ENCODE assay signal across 32 mouse cellular contexts in the genomic region with DNA sequence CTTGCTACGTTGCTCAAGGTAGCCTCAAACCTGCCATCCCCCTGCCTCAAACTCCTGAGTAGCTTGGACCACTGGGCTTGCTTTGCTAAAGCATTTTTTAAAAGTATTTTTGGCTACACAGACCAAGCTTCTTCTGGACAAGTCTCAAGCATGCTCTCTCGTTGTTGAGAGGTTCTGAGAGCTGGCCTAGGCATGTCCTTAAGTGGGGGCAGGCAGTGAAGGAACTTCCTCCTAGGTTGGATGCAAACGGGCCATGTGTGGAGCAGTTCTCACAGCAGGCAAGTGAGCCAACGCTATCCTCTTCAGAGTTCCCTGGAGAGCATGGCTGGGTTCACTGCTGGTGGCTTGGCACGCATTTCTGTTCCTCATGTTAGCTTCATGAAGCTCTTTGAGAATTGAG. TPM values are rescaled to one million over a fixed set of nuclear protein-coding genes. Genes with fewer than 3 reads are reported as not detected.
DNase-seq lines count a peak whose midpoint lies in the region; ATAC-seq and TF ChIP-seq lines count a peak whose summit lies in the region.
"Had no signal": no experiment of that assay in that cellular context is flagged by ENCODE, and none has a peak within 500 bp of the region (broad histone marks: within the 10 kb centered on the region; RNA-seq: fewer than 3 reads in every experiment).

No protein-coding gene starts in this region.

- H3K4me1 ChIP-seq in liver, embryonic 11.5 days (replicated peaks; ENCODE audit: control insufficient read depth, insufficient read depth, low read length) = no peaks in the 10 kb centered on the region
- H3K4me1 ChIP-seq in liver, embryonic 12.5 days = no peaks in the 10 kb centered on the region
- H3K4me1 ChIP-seq in bone marrow macrophage, adult 2 months (ENCODE audit: control insufficient read depth, insufficient read depth, low read length) = peaks cover 32% of the 10 kb centered on the region
- H3K4me1 ChIP-seq in lung, postnatal 0 days (ENCODE audit: insufficient read depth, low read depth, low read length) = no peaks in the 10 kb centered on the region
- H3K4me1 ChIP-seq: forebrain, embryonic 13.5 days; heart, embryonic 15.5 days; hindbrain, embryonic 12.5 days; limb, embryonic 10.5 days; limb, embryonic 15.5 days; liver, embryonic 15.5 days; neural tube, embryonic 15.5 days had no signal

- no peak overlapping the region for H3K4me2 ChIP-seq in liver, embryonic 11.5 days
- H3K4me2 ChIP-seq in liver, embryonic 12.5 days = no peak overlapping the region
- H3K4me2 ChIP-seq in lung, postnatal 0 days (replicated peaks; ENCODE audit: low read depth, low read length) = no peak overlapping the region
- H3K4me2 ChIP-seq: forebrain, embryonic 13.5 days; heart, embryonic 15.5 days; hindbrain, embryonic 12.5 days; limb, embryonic 15.5 days; liver, embryonic 15.5 days; neural tube, embryonic 15.5 days had no signal

- no peak overlapping the region for H3K27ac ChIP-seq in liver, embryonic 11.5 days (ENCODE audit: low read depth, low read length)
- H3K27ac ChIP-seq in liver, embryonic 12.5 days = no peak overlapping the region
- H3K27ac ChIP-seq in bone marrow macrophage, adult 2 months (ENCODE audit: insufficient read depth, low read depth, low read length) = peak overlapping the region; percentile 47
- H3K27ac ChIP-seq in lung, postnatal 0 days (ENCODE audit: low read length) = no peak overlapping the region
- H3K27ac ChIP-seq: forebrain, embryonic 13.5 days; heart, adult 2 months; heart, embryonic 15.5 days; hindbrain, embryonic 12.5 days; hindbrain, postnatal 0 days; limb, embryonic 10.5 days; limb, embryonic 15.5 days; liver, embryonic 15.5 days; macrophage; neural tube, embryonic 15.5 days had no signal

- no peaks in the 10 kb centered on the region for H3K36me3 ChIP-seq in liver, embryonic 11.5 days (ENCODE audit: control insufficient read depth, insufficient read depth, low read length)
- no peaks in the 10 kb centered on the region for H3K36me3 ChIP-seq in liver, embryonic 12.5 days
- no peaks in the 10 kb centered on the region for H3K36me3 ChIP-seq in lung, postnatal 0 days (ENCODE audit: insufficient read depth, low read length)
- H3K36me3 ChIP-seq: G1E; heart, embryonic 15.5 days; hindbrain, embryonic 12.5 days; limb, embryonic 10.5 days; limb, embryonic 15.5 days; liver, embryonic 15.5 days; neural tube, embryonic 15.5 days had no signal

- no peaks in the 10 kb centered on the region for H3K9me3 ChIP-seq in liver, embryonic 11.5 days (ENCODE audit: control insufficient read depth, low read length)
- H3K9me3 ChIP-seq in liver, embryonic 12.5 days (replicated peaks) = no peaks in the 10 kb centered on the region
- no peaks in the 10 kb centered on the region for H3K9me3 ChIP-seq in lung, postnatal 0 days (ENCODE audit: low read length)
- H3K9me3 ChIP-seq: forebrain, embryonic 13.5 days; G1E; heart, embryonic 15.5 days; hindbrain, embryonic 12.5 days; limb, embryonic 10.5 days; limb, embryonic 15.5 days; liver, embryonic 15.5 days; neural tube, embryonic 15.5 days had no signal

- 0 out of 2 replicates have a peak, but pooled peaks have one; percentile 15 for TF ChIP-seq POLR2A in bone marrow macrophage, adult 2 months (IDR thresholded peaks at IDR 0.05; ENCODE audit: borderline replicate concordance, low read depth, low read length)

- no peak for TF ChIP-seq CTCF in bone marrow macrophage, adult 2 months (IDR thresholded peaks at IDR 0.05; ENCODE audit: low read depth, low read length)
- no peak for TF ChIP-seq CTCF in lung, postnatal 0 days (IDR thresholded peaks at IDR 0.05)

- WGBS in liver, embryonic 11.5 days = 57% methylated on average over 5 of the region's 5 CpGs
- WGBS in liver, embryonic 12.5 days (ENCODE audit: insufficient replicate concordance) = 51% methylated on average over 5 of the region's 5 CpGs
- WGBS in lung, postnatal 0 days = 45% methylated on average over 5 of the region's 5 CpGs

- TF ChIP-seq EP300 in lung, postnatal 0 days (IDR thresholded peaks at IDR 0.05) = peak; percentile 54

- no peak overlapping the region for H3K4me3 ChIP-seq in liver, embryonic 11.5 days (ENCODE audit: low read depth, low read length)
- no peak overlapping the region for H3K4me3 ChIP-seq in liver, embryonic 12.5 days
- no peak overlapping the region for H3K4me3 ChIP-seq in bone marrow macrophage, adult 2 months (ENCODE audit: insufficient read depth, low read length)
- no peak overlapping the region for H3K4me3 ChIP-seq in lung, postnatal 0 days (ENCODE audit: low read depth, low read length)
- H3K4me3 ChIP-seq: forebrain, embryonic 13.5 days; heart, adult 2 months; heart, embryonic 15.5 days; hindbrain, embryonic 12.5 days; limb, embryonic 10.5 days; limb, embryonic 15.5 days; liver, embryonic 15.5 days; neural tube, embryonic 15.5 days had no signal

- DNase-seq in liver, embryonic 11.5 days (ENCODE audit: low spot score) = peak; percentile 20
- DNase-seq in lung, postnatal 0 days (ENCODE audit: low spot score) = peak; percentile 90
- peak; percentile 40 to 62 for DNase-seq in lung, postnatal 4 days
- no peak for DNase-seq in adrenal gland, postnatal 25 days
- no peak for DNase-seq in layer of hippocampus, postnatal 36 days
- DNase-seq: adrenal gland, postnatal 10 days; B cell, adult 2 months; cerebellum, adult 2 months; cerebellum, postnatal 36 days; gastrocnemius, postnatal 36 days; heart, adult 2 months; kidney, adult 9 months; kidney, postnatal 10 days; midbrain, embryonic 14.5 days; spleen, adult 18-20 months; thymus, postnatal 25 days had no signal

- no peak for ATAC-seq in liver, embryonic 11.5 days (replicated peaks; ENCODE audit: low FRiP score)
- no peak for ATAC-seq in liver, embryonic 12.5 days
- peak; percentile 97 for ATAC-seq in lung, postnatal 0 days
- ATAC-seq: forebrain, embryonic 13.5 days; hindbrain, postnatal 0 days; intestine, postnatal 0 days; Patski had no signal

- H3K9ac ChIP-seq in liver, embryonic 11.5 days (ENCODE audit: low read depth, low read length) = no peak overlapping the region
- no peak overlapping the region for H3K9ac ChIP-seq in liver, embryonic 12.5 days
- H3K9ac ChIP-seq in lung, postnatal 0 days (replicated peaks; ENCODE audit: low read depth) = no peak overlapping the region
- H3K9ac ChIP-seq: forebrain, embryonic 13.5 days; heart, embryonic 15.5 days; hindbrain, embryonic 12.5 days; limb, embryonic 15.5 days; liver, embryonic 15.5 days; neural tube, embryonic 15.5 days had no signal

- H3K27me3 ChIP-seq in liver, embryonic 11.5 days (replicated peaks; ENCODE audit: control insufficient read depth, insufficient read depth, low read length) = no peaks in the 10 kb centered on the region
- no peaks in the 10 kb centered on the region for H3K27me3 ChIP-seq in liver, embryonic 12.5 days (replicated peaks)
- H3K27me3 ChIP-seq in lung, postnatal 0 days (replicated peaks; ENCODE audit: insufficient read depth, low read length) = no peaks in the 10 kb centered on the region
- H3K27me3 ChIP-seq: forebrain, embryonic 13.5 days; heart, embryonic 15.5 days; hindbrain, embryonic 12.5 days; limb, embryonic 15.5 days; liver, embryonic 15.5 days; neural tube, embryonic 15.5 days; Patski had no signal

RNA-seq across cellular contexts. Expression of gene Lamc1, which starts 34.5 kb away (rescaled TPM):
- polyA plus RNA-seq in liver, embryonic 11.5 days (2014; fragmentation: Nextera tagmentation; extraction: Ambion mirVana) = 29.5 and 31.9 TPM in 2 replicates
- polyA plus RNA-seq in liver, embryonic 12.5 days (2016; fragmentation: Nextera tagmentation; extraction: Ambion mirVana) = 14.8 and 15.7 TPM in 2 replicates
- 15.5 and 16.4 TPM in 2 replicates for polyA plus RNA-seq in bone marrow macrophage, adult 2 months (2012; ENCODE audit: insufficient read depth, insufficient read length, missing spikeins)
- 101 and 106 TPM in 2 replicates for polyA plus RNA-seq in lung, postnatal 0 days (2015; fragmentation: Nextera tagmentation; extraction: Ambion mirVana)
- 96.3 and 103 TPM in 2 replicates for total RNA-seq in adrenal gland, postnatal 25 days (2021)
- 10 to 100 TPM; 25.3 to 34.8 TPM for total RNA-seq in layer of hippocampus, postnatal 36 days (2021)

RNA-seq across cellular contexts. Expression of gene Shcbp1l, which starts 57.9 kb away (rescaled TPM):
- polyA plus RNA-seq in liver, embryonic 11.5 days (2014; fragmentation: Nextera tagmentation; extraction: Ambion mirVana) = 0.38 and 0.56 TPM in 2 replicates
- polyA plus RNA-seq in liver, embryonic 12.5 days (2016; fragmentation: Nextera tagmentation; extraction: Ambion mirVana) = 0.18 and 0.24 TPM in 2 replicates
- 0.84 and 2.0 TPM in 2 replicates for polyA plus RNA-seq in bone marrow macrophage, adult 2 months (2012; ENCODE audit: insufficient read depth, insufficient read length, missing spikeins)
- polyA plus RNA-seq in lung, postnatal 0 days (2015; fragmentation: Nextera tagmentation; extraction: Ambion mirVana) = 0.12 and 0.17 TPM in 2 replicates
- total RNA-seq in adrenal gland, postnatal 25 days (2021) = 0.33 and 1.00 TPM in 2 replicates
- 1 to 10 TPM; 3.8 to 6.0 TPM for total RNA-seq in layer of hippocampus, postnatal 36 days (2021)
- total RNA-seq: gastrocnemius, postnatal 36 days; heart, adult 2 months; heart, postnatal 25 days had no signal
- polyA plus RNA-seq: heart, embryonic 15.5 days; intestine, postnatal 0 days; large intestine, adult 2 months had no signal

Comparison
In these comparisons a context has a peak if more than half of its experiments do, and no peak if none do; other contexts are left out.
1. DNase-seq: peak in liver, embryonic 11.5 days (single experiment), lung, postnatal 0 days (single experiment) and lung, postnatal 4 days (2 of 2); none in adrenal gland, postnatal 25 days (single experiment) and layer of hippocampus, postnatal 36 days (0 of 2).